Mouse (Mus musculus) cortical plate, adult 2 months (tissue): ENCODE results near the gene Vipr2.

ENCODE experiments used
- CTCF ChIP-seq: fragments of 200-500 bp; IDR thresholded peaks from 2 replicates; pipeline ENCODE4 v1.5.1; 2011; ENCODE audit warnings: mild to moderate bottlenecking, control low read depth, low read length; ENCODE audit not compliant: insufficient read depth; ENCODE audit errors: extremely low read depth
- POLR2A ChIP-seq: fragments of 200-500 bp; IDR thresholded peaks from 2 replicates; pipeline ENCODE4 v1.6.1; 2011; ENCODE audit warnings: mild to moderate bottlenecking, low read length, control low read depth; ENCODE audit not compliant: insufficient read depth; ENCODE audit errors: extremely low read depth

DNA sequence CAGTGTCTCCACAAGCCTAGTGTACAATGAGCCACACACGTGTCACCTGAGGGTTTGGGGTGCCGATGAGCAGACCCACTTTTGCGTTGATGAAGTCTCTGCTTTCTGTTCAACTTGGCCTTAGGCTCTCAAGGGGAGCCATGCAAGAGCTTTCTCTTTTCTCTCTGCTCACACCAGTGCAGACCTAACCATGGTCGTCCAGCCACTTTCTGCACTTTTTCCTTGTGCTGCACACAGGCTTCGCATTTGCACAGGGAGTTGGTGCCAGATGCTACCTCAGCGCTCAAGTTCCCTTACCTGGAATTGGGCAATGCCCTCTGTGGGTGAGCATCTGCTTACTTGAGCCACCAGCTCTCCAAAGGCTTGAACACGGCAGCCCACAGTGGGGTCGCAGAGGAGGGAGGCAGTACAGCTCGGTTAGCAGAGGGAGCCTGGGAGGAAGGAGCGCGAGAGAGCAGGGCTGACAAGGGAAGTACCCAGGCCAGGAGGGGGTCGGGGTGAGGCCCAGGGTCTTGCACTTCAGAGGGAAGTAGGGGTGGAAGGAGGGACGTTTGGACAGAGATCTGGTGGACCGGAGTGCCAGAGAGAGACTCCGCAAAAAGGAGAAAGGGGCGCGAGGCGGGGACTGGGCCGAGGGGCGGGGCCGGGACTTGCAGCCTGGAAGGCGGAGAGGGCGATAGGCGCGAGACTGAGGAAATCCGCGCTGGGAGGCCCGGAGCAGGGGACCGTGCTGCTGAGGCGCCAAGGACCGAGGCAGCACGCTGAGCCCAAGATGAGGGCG lies at the start of gene Vipr2:
- TF ChIP-seq POLR2A: no peak
- no peak for TF ChIP-seq CTCF
